Mouse (Mus musculus) stomach, postnatal 0 days (tissue): ENCODE data around the gene Chrna1.

ENCODE experiments used
- CTCF ChIP-seq: IDR thresholded peaks from 2 replicates; pipeline ENCODE4 v1.5.1; 2016; ENCODE audit warnings: antibody characterized with exemption, low read depth, mild to moderate bottlenecking, moderate library complexity
- EP300 ChIP-seq: optimal IDR thresholded peaks from 2 replicates; pipeline ENCODE3; 2016; ENCODE audit warnings: antibody characterized with exemption

- TF ChIP-seq CTCF (no peak), EP300 (no peak)
Measured at GRCm38 (mm10) chr2:73593101-73593439, 12.9 kb upstream of the Chrna1 start.
